Mouse (Mus musculus) midbrain, embryonic 14.5 days (tissue): Measurements from ENCODE around the gene Zdhhc19. TPM values are rescaled to one million over a fixed set of nuclear protein-coding genes. Genes with fewer than 3 reads are reported as not detected.

Experiments used
- ATAC-seq: fragments of 200-750 bp; cut with Nextera tagmentation; 2 replicates; pipeline ENCODE4 v1.8.0; 2017; ENCODE audit warnings: moderate number of reproducible peaks, moderate library complexity; ENCODE audit not compliant: low FRiP score, low TSS enrichment
- DNase-seq: peaks from one replicate; pipeline ENCODE4 v3.0.0-alpha.2; 2015
- H3K27ac ChIP-seq: fragments of 300-500 bp; sonication (generic); replicated peaks from 2 replicates; pipeline ENCODE4 v1.5.1; 2014; ENCODE audit warnings: mild to moderate bottlenecking, low read depth, low read length, moderate library complexity
- H3K27me3 ChIP-seq: fragments of 300-500 bp; sonication (generic); 2 replicates; pipeline ENCODE4 v1.6.1; 2014; ENCODE audit warnings: low read length, control low read depth, mixed read lengths; ENCODE audit not compliant: control insufficient read depth, insufficient read depth
- H3K36me3 ChIP-seq: fragments of 300-500 bp; sonication (generic); 2 replicates; pipeline ENCODE4 v1.6.1; 2014; ENCODE audit warnings: low read length, control low read depth; ENCODE audit not compliant: control insufficient read depth, insufficient read depth
- H3K4me1 ChIP-seq: fragments of 300-500 bp; sonication (generic); 2 replicates; pipeline ENCODE4 v1.6.1; 2014; ENCODE audit warnings: mild to moderate bottlenecking, antibody characterized with exemption, low read length, control low read depth; ENCODE audit not compliant: control insufficient read depth, insufficient read depth
- H3K4me2 ChIP-seq: fragments of 300-500 bp; sonication (generic); 2 replicates; pipeline ENCODE4 v1.6.1; 2014; ENCODE audit warnings: mild to moderate bottlenecking, low read length, moderate library complexity
- H3K4me3 ChIP-seq: fragments of 300-500 bp; sonication (generic); replicated peaks from 2 replicates; pipeline ENCODE4 v1.5.1; 2014; ENCODE audit warnings: low read depth, low read length
- H3K9ac ChIP-seq: fragments of 300-500 bp; sonication (generic); replicated peaks from 2 replicates; pipeline ENCODE4 v1.6.1; 2014; ENCODE audit warnings: mild to moderate bottlenecking, low read length, moderate library complexity
- H3K9me3 ChIP-seq: fragments of 300-500 bp; sonication (generic); 2 replicates; pipeline ENCODE4 v1.6.1; 2016; ENCODE audit warnings: low read length, control low read depth, mixed read lengths; ENCODE audit not compliant: control insufficient read depth
- WGBS: fragments of 180-500 bp; shearing (Covaris S2); extraction: QIAGEN DNeasy Blood & Tissue Kit; methylation state at CpG from one replicate; pipeline ENCODE4 v1.1.7; 2014; 5-methylcytosine and 5-hydroxymethylcytosine counted together
- polyA plus RNA-seq: library from polyadenylated mRNA; unstranded; fragments of >200 nt; fragmentation: Nextera tagmentation; extraction: Ambion mirVana; gene quantifications from 2 replicates; pipeline ENCODE4 v1.2.1, GENCODE M21; 2014

Zdhhc19 gene
- not detected in 2 replicates for polyA plus RNA-seq

GRCm38 (mm10) chr16:32495965-32496364, at the start of gene Zdhhc19:
Gene Zdhhc19, plus strand, starts transcription at chr16:32496265.
- DNase-seq: no peak

GRCm38 (mm10) chr16:32446563-32447138, 49.4 kb upstream of the Zdhhc19 start:
- WGBS: 88% methylated on average over 2 of the region's 2 CpGs
- Histone ChIP-seq H3K27me3 (no peaks in the 10 kb centered on the region), H3K4me2 (no peak overlapping the region), H3K4me1 (no peaks in the 10 kb centered on the region), H3K36me3 (peaks cover under 1% of the 10 kb centered on the region), H3K27ac (no peak overlapping the region), H3K9ac (no peak overlapping the region), H3K9me3 (no peaks in the 10 kb centered on the region), H3K4me3 (no peak overlapping the region)
- DNase-seq (no peak), ATAC-seq (no peak)

More at GRCm38 (mm10) chr16:32495965-32496364, at the start of gene Zdhhc19:
- Histone ChIP-seq H3K4me1 (no peaks in the 10 kb centered on the region), H3K27ac (no peak within 1 kb of the TSS), H3K4me2 (no peak within 1 kb of the TSS), H3K27me3 (no peaks in the 10 kb centered on the region), H3K36me3 (no peaks in the 10 kb centered on the region), H3K9ac (no peak within 1 kb of the TSS), H3K4me3 (no peak within 1 kb of the TSS), H3K9me3 (no peaks in the 10 kb centered on the region)
- no peak for ATAC-seq
- 71% methylated on average over 3 of the region's 3 CpGs for WGBS

GRCm38 (mm10) chr16:32449665-32450064, 46.4 kb upstream of the Zdhhc19 start:
- Histone ChIP-seq H3K9me3 (no peaks in the 10 kb centered on the region), H3K4me1 (no peaks in the 10 kb centered on the region), H3K4me3 (no peak overlapping the region), H3K4me2 (no peak overlapping the region), H3K27me3 (no peaks in the 10 kb centered on the region), H3K27ac (no peak overlapping the region), H3K9ac (no peak overlapping the region), H3K36me3 (peaks cover 26% of the 10 kb centered on the region)
- no peak for DNase-seq
- no peak for ATAC-seq
- WGBS: 90% methylated on average over 3 of the region's 3 CpGs

GRCm38 (mm10) chr16:32450133-32450532, 45.9 kb upstream of the Zdhhc19 start:
- no peak for ATAC-seq
- WGBS: 93% methylated on average over 2 of the region's 2 CpGs
- H3K9me3 ChIP-seq: no peaks in the 10 kb centered on the region
- H3K4me2 ChIP-seq: no peak overlapping the region
- H3K27ac ChIP-seq: no peak overlapping the region
- no peak overlapping the region for H3K9ac ChIP-seq
- H3K36me3 ChIP-seq: peaks cover 29% of the 10 kb centered on the region
- H3K4me3 ChIP-seq: no peak overlapping the region
- H3K4me1 ChIP-seq: no peaks in the 10 kb centered on the region
- H3K27me3 ChIP-seq: no peaks in the 10 kb centered on the region
- no peak for DNase-seq

GRCm38 (mm10) chr16:32453102-32453501, 43.0 kb upstream of the Zdhhc19 start:
- no peaks in the 10 kb centered on the region for H3K4me1 ChIP-seq
- 96% methylated on average over 8 of the region's 8 CpGs for WGBS
- no peak overlapping the region for H3K4me3 ChIP-seq
- no peak overlapping the region for H3K4me2 ChIP-seq
- peaks cover 41% of the 10 kb centered on the region for H3K36me3 ChIP-seq
- no peak for DNase-seq
- no peak overlapping the region for H3K27ac ChIP-seq
- H3K9ac ChIP-seq: no peak overlapping the region
- no peaks in the 10 kb centered on the region for H3K9me3 ChIP-seq
- H3K27me3 ChIP-seq: no peaks in the 10 kb centered on the region
- no peak for ATAC-seq

- Histone ChIP-seq H3K4me2 (no peak overlapping the region), H3K27ac (no peak overlapping the region), H3K4me1 (no peaks in the 10 kb centered on the region), H3K36me3 (peaks cover 41% of the 10 kb centered on the region), H3K9ac (no peak overlapping the region), H3K9me3 (no peaks in the 10 kb centered on the region), H3K4me3 (no peak overlapping the region), H3K27me3 (no peaks in the 10 kb centered on the region)
- ATAC-seq (no peak), DNase-seq (no peak)
- 91% methylated on average over 5 of the region's 5 CpGs for WGBS
These were observed 41.4 kb upstream of the Zdhhc19 start for GRCm38 (mm10) chr16:32454646-32455045.

GRCm38 (mm10) chr16:32456086-32456485, 40.0 kb upstream of the Zdhhc19 start:
- no peak overlapping the region for H3K27ac ChIP-seq
- H3K4me1 ChIP-seq: no peaks in the 10 kb centered on the region
- no peaks in the 10 kb centered on the region for H3K27me3 ChIP-seq
- DNase-seq (no peak), ATAC-seq (no peak)
- no peak overlapping the region for H3K4me3 ChIP-seq
- peaks cover 41% of the 10 kb centered on the region for H3K36me3 ChIP-seq
- no peak overlapping the region for H3K4me2 ChIP-seq
- no peaks in the 10 kb centered on the region for H3K9me3 ChIP-seq
- no peak overlapping the region for H3K9ac ChIP-seq

GRCm38 (mm10) chr16:32456761-32457160, 39.3 kb upstream of the Zdhhc19 start:
- Histone ChIP-seq H3K27ac (no peak overlapping the region), H3K27me3 (no peaks in the 10 kb centered on the region), H3K4me3 (no peak overlapping the region), H3K4me1 (no peaks in the 10 kb centered on the region), H3K9ac (no peak overlapping the region), H3K36me3 (peaks cover 39% of the 10 kb centered on the region), H3K4me2 (no peak overlapping the region), H3K9me3 (no peaks in the 10 kb centered on the region)
- ATAC-seq (no peak), DNase-seq (no peak)
- 100% methylated on average over 1 of the region's 1 CpGs for WGBS

- ATAC-seq: no peak
- Histone ChIP-seq H3K36me3 (peaks cover 33% of the 10 kb centered on the region), H3K9ac (no peak overlapping the region)
These were observed 38.3 kb upstream of the Zdhhc19 start for GRCm38 (mm10) chr16:32457589-32458386.

More at GRCm38 (mm10) chr16:32457589-32458386, 38.3 kb upstream of the Zdhhc19 start:
- peak; percentile 54 for DNase-seq
- no peak overlapping the region for H3K27ac ChIP-seq
- H3K4me3 ChIP-seq: no peak overlapping the region
- H3K4me2 ChIP-seq: no peak overlapping the region
- H3K9me3 ChIP-seq: no peaks in the 10 kb centered on the region
- H3K27me3 ChIP-seq: no peaks in the 10 kb centered on the region
- 70% methylated on average over 10 of the region's 10 CpGs for WGBS
- H3K4me1 ChIP-seq: no peaks in the 10 kb centered on the region
